Mouse (Mus musculus) CH12.LX (cell line): ENCODE measurements around the gene Immp2l. TPM values are rescaled to one million over a fixed set of nuclear protein-coding genes. Genes with fewer than 3 reads are reported as not detected.

Experiments used
- DNase-seq: peaks from one replicate; pipeline ENCODE4 v3.0.0-alpha.2; 2013; ENCODE audit errors: extremely low read depth
- H3K27ac ChIP-seq: 2 replicates; pipeline ENCODE4 v1.5.1; 2012; ENCODE audit warnings: low read depth, mild to moderate bottlenecking, control low read depth, moderate library complexity; ENCODE audit not compliant: insufficient read depth
- H3K27me3 ChIP-seq: replicated peaks from 2 replicates; pipeline ENCODE3; 2012; ENCODE audit warnings: inconsistent platforms
- H3K36me3 ChIP-seq, 2 experiments: replicated peaks in 1 of 2; 2 replicates each; pipeline versions ENCODE3 to v1.6.1; 2012; ENCODE audit warnings: inconsistent platforms in 1 of 2, low read length in 1 of 2, mild to moderate bottlenecking in 1 of 2, mixed read lengths in 1 of 2, moderate library complexity in 1 of 2; ENCODE audit not compliant: control insufficient read depth in 1 of 2, insufficient read depth in 1 of 2
- H3K4me1 ChIP-seq, 2 experiments: 2 replicates each; pipeline ENCODE4 v1.6.1; 2012; ENCODE audit warnings: inconsistent platforms in 1 of 2, moderate library complexity in 1 of 2; ENCODE audit not compliant: insufficient read depth in 2 of 2, control insufficient read depth in 1 of 2
- H3K4me2 ChIP-seq: 2 replicates; pipeline ENCODE4 v1.6.1; 2012; ENCODE audit warnings: low read depth, mild to moderate bottlenecking, control low read depth; ENCODE audit not compliant: poor library complexity, insufficient read depth, severe bottlenecking
- H3K4me3 ChIP-seq, 3 experiments: fragments of 150-350 bp in 1 of 3; sonication (generic) in 1 of 3; replicated peaks in 1 of 3; 2 replicates each; pipeline versions ENCODE3 to v1.5.1; 2011 to 2012; ENCODE audit warnings: low read depth in 2 of 3, low read length in 2 of 3, mild to moderate bottlenecking in 2 of 3, moderate library complexity in 2 of 3, control low read depth in 1 of 3, improper control_type of control experiment in 1 of 3, inconsistent platforms in 1 of 3, mixed read lengths in 1 of 3; ENCODE audit not compliant: poor library complexity in 1 of 3
- H3K79me2 ChIP-seq: replicated peaks from 2 replicates; pipeline ENCODE4 v1.6.1; 2012; ENCODE audit warnings: mild to moderate bottlenecking, moderate library complexity; ENCODE audit not compliant: control insufficient read depth, poor library complexity, insufficient read depth, severe bottlenecking; ENCODE audit errors: extremely low read depth
- H3K9ac ChIP-seq: 2 replicates; pipeline ENCODE4 v1.6.1; 2012; ENCODE audit warnings: low read depth, mild to moderate bottlenecking, control low read depth, moderate library complexity; ENCODE audit not compliant: insufficient read depth
- H3K9me3 ChIP-seq: replicated peaks from 2 replicates; pipeline ENCODE3; 2012; ENCODE audit warnings: low read length, inconsistent platforms, mixed read lengths
- BHLHE40 ChIP-seq: IDR thresholded peaks from 2 replicates; pipeline ENCODE4 v1.6.1; 2011; ENCODE audit warnings: mild to moderate bottlenecking, low read depth, low read length, improper control_type of control experiment
- CTCF ChIP-seq, 2 experiments: IDR thresholded peaks in 1 of 2; conservative IDR thresholded peaks in 1 of 2; 2 replicates each; pipeline ENCODE4 v1.5.1; 2011 to 2012; ENCODE audit warnings: low read depth in 2 of 2, low read length in 2 of 2, improper control_type of control experiment in 1 of 2, inconsistent platforms in 1 of 2, mild to moderate bottlenecking in 1 of 2, moderate library complexity in 1 of 2
- ELF1 ChIP-seq: IDR thresholded peaks from 2 replicates; pipeline ENCODE4 v1.6.1; 2014; ENCODE audit warnings: low read depth, mild to moderate bottlenecking, inconsistent platforms, low read length, improper control_type of control experiment
- HCFC1 ChIP-seq: IDR thresholded peaks from 2 replicates; pipeline ENCODE4 v1.6.1; 2012; ENCODE audit warnings: low read depth, mild to moderate bottlenecking, inconsistent platforms, low read length, improper control_type of control experiment
- IRF4 ChIP-seq: IDR thresholded peaks from 2 replicates; pipeline ENCODE4 v1.6.1; 2014; ENCODE audit warnings: low read depth, mild to moderate bottlenecking, inconsistent platforms, low read length, improper control_type of control experiment
- JUND ChIP-seq: conservative IDR thresholded peaks from 2 replicates; pipeline ENCODE4 v1.6.1; 2011; ENCODE audit warnings: low read depth, low read length, improper control_type of control experiment
- MAFK ChIP-seq: IDR thresholded peaks from 2 replicates; pipeline ENCODE4 v1.6.1; 2011; ENCODE audit warnings: low read length, improper control_type of control experiment; ENCODE audit not compliant: insufficient replicate concordance
- MEF2A ChIP-seq: IDR thresholded peaks from 2 replicates; pipeline ENCODE4 v1.6.1; 2014; ENCODE audit warnings: low read depth, mild to moderate bottlenecking, inconsistent platforms, low read length, improper control_type of control experiment, borderline replicate concordance
- MXI1 ChIP-seq: IDR thresholded peaks from 2 replicates; pipeline ENCODE4 v1.6.1; 2011; ENCODE audit warnings: mild to moderate bottlenecking, low read depth, low read length, improper control_type of control experiment
- MYC ChIP-seq: IDR thresholded peaks from 2 replicates; pipeline ENCODE4 v1.6.1; 2011; ENCODE audit warnings: low read depth, mild to moderate bottlenecking, improper control_type of control experiment, low read length
- NELFE ChIP-seq: IDR thresholded peaks from 2 replicates; pipeline ENCODE4 v1.6.1; 2011; ENCODE audit warnings: low read depth, low read length, improper control_type of control experiment
- NRF1 ChIP-seq: IDR thresholded peaks from 2 replicates; pipeline ENCODE4 v1.6.1; 2014; ENCODE audit warnings: low read depth, mild to moderate bottlenecking, inconsistent platforms, low read length, improper control_type of control experiment, moderate library complexity
- PAX5 ChIP-seq: IDR thresholded peaks from 2 replicates; pipeline ENCODE4 v1.6.1; 2012; ENCODE audit warnings: low read length, inconsistent platforms, mixed read lengths
- RAD21 ChIP-seq: IDR thresholded peaks from 2 replicates; pipeline ENCODE4 v1.6.1; 2011; ENCODE audit warnings: low read depth, mild to moderate bottlenecking, low read length, improper control_type of control experiment, moderate library complexity
- SIN3A ChIP-seq: IDR thresholded peaks from 2 replicates; pipeline ENCODE4 v1.6.1; 2012; ENCODE audit warnings: low read length, improper control_type of control experiment, inconsistent platforms
- SMC3 ChIP-seq: IDR thresholded peaks from 2 replicates; pipeline ENCODE4 v1.6.1; 2011; ENCODE audit warnings: low read depth, low read length, improper control_type of control experiment
- UBTF ChIP-seq: IDR thresholded peaks from 2 replicates; pipeline ENCODE4 v1.6.1; 2012; ENCODE audit warnings: low read depth, mild to moderate bottlenecking, inconsistent platforms, low read length, improper control_type of control experiment, moderate library complexity
- USF2 ChIP-seq: conservative IDR thresholded peaks from 2 replicates; pipeline ENCODE4 v1.6.1; 2011; ENCODE audit warnings: low read depth, low read length, improper control_type of control experiment
- ZC3H11A ChIP-seq: IDR thresholded peaks from 2 replicates; pipeline ENCODE4 v1.6.1; 2012; ENCODE audit warnings: low read depth, mild to moderate bottlenecking, inconsistent platforms, low read length, improper control_type of control experiment
- ZKSCAN1 ChIP-seq: IDR thresholded peaks from 2 replicates; pipeline ENCODE4 v1.6.1; 2012; ENCODE audit warnings: low read depth, inconsistent platforms, low read length, improper control_type of control experiment, borderline replicate concordance
- ZMIZ1 ChIP-seq: IDR thresholded peaks from 2 replicates; pipeline ENCODE4 v1.6.1; 2012; ENCODE audit warnings: low read depth, mild to moderate bottlenecking, inconsistent platforms, low read length, improper control_type of control experiment
- ZNF384 ChIP-seq: IDR thresholded peaks from 2 replicates; pipeline ENCODE4 v1.6.1; 2012; ENCODE audit warnings: low read depth, low read length, improper control_type of control experiment, inconsistent platforms
- dilution Hi-C: fragments of 300-500 bp; cut with MboI; formaldehyde crosslinking; loops from 2 replicates; pipeline ENCODE4 v1.14.3; 2020; ENCODE audit warnings: low sequenced_read_pairs; ENCODE audit not compliant: extremely low pct_unique_long_range_greater_than_20kb, extremely low pct_ligation_motif_present
- in situ Hi-C: fragments of 300-500 bp; cut with MboI; formaldehyde crosslinking; loops from 3 replicates; pipeline ENCODE4 v1.14.3; 2019; ENCODE audit warnings: low sequenced_read_pairs, low pct_ligation_motif_present, low pct_unique_long_range_greater_than_20kb, mixed read lengths
- polyA plus RNA-seq: library from polyadenylated mRNA; unstranded; fragments of >175 nt; gene quantifications from 2 replicates; pipeline ENCODE4 v1.2.1, GENCODE M21; 2012; ENCODE audit warnings: low read depth; ENCODE audit not compliant: insufficient read length
- total RNA-seq, 2 experiments: library from RNA; depleted of rRNA; stranded (reverse); fragments of 300-350 nt in 1 of 2; fragments of >200 nt in 1 of 2; gene quantifications; 2 replicates each; pipeline ENCODE4 v1.2.3; 2012 to 2014

The Immp2l gene
- total and polyA plus RNA-seq, 3 experiments, result 4.8 to 16.5 (median 9.9) TPM

DNA sequence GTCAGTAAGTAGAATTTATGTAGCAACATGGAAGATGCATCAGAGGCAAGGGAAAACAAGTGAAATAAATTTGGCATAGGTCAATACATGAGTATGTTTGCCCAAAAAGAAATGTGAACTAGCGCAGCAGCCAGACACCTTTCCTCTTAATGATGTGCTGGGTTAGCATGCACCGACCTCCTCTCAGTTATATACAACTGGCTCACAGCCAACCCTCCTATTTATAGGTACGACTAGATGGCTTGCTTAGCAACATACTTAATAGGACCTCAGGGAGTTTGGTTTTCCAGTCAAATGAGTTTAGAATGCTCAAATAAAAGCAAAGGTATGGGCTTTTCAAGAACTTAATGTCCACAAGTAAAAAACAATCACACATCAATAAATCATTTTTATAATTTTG lies 385.5 kb downstream of the Immp2l start:
- no peaks in the 10 kb centered on the region for H3K36me3 ChIP-seq
- no peak overlapping the region for H3K27ac ChIP-seq
- peak; percentile 13 for DNase-seq
- TF ChIP-seq MAFK (no peak), ELF1 (no peak), SMC3 (no peak), ZC3H11A (no peak), UBTF (no peak), NRF1 (no peak), MYC (no peak), ZKSCAN1 (no peak), BHLHE40 (no peak), HCFC1 (no peak), USF2 (no peak), IRF4 (no peak), NELFE (no peak), MEF2A (no peak)
- H3K4me2 ChIP-seq, result no peak overlapping the region
- no peaks in the 10 kb centered on the region for H3K79me2 ChIP-seq
- no peak overlapping the region for H3K4me3 ChIP-seq
- dilution Hi-C loops (no loop called here), in situ Hi-C loops (no loop called here)
- peaks cover 0 to 12% of the 10 kb centered on the region in 2 experiments; a peak in 2 of 4 replicates for H3K4me1 ChIP-seq
- H3K9me3 ChIP-seq, result peaks cover 3% of the 10 kb centered on the region
- H3K27me3 ChIP-seq, result no peaks in the 10 kb centered on the region
- no peak overlapping the region for H3K9ac ChIP-seq

DNA sequence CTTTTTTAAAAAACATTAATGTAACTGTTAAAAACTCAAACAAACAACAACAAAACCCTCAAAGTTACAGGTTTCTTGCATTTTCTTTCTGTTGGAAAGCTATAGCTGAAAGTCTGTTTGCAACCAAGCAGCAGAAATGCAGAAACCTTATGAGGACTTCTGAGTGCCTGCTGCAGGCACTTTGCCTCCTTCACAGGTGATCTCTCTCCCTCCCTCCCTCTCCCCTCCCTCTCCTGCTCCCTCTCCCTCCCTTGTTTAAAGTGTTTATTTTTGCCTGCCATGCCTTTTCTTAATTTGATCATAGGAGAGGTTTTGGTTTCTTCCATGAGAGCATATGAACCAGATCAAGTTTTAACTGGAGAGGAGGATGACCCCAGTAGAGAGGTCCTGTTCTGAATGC lies 392.7 kb downstream of the Immp2l start:
- in situ Hi-C loops, result no loop called here

More for the DNA sequence above, 392.7 kb downstream of the Immp2l start:
- Histone ChIP-seq H3K9me3 (no peaks in the 10 kb centered on the region), H3K27me3 (no peaks in the 10 kb centered on the region), H3K36me3 (no peaks in the 10 kb centered on the region), H3K4me2 (no peak overlapping the region), H3K27ac (no peak overlapping the region), H3K9ac (no peak overlapping the region), H3K4me1 (no peaks in the 10 kb centered on the region), H3K4me3 (no peak overlapping the region), H3K79me2 (no peaks in the 10 kb centered on the region)
- no peak for DNase-seq
- dilution Hi-C loops, result no loop called here
- TF ChIP-seq ZMIZ1 (no peak), CTCF (conservative IDR thresholded peaks at IDR 0.05 in 1 of 2, IDR thresholded peaks at IDR 0.05 in 1 of 2; ENCODE audit: low read depth in 2 of 2, low read length in 2 of 2) (no peak), NRF1 (no peak), PAX5 (no peak), NELFE (no peak), ZC3H11A (no peak), JUND (no peak), ZNF384 (no peak), RAD21 (no peak), USF2 (no peak), SIN3A (no peak), MXI1 (no peak)
